Mouse (Mus musculus) myocyte (in vitro differentiated cells): ENCODE results near the gene Nfx1.

Source experiments
- MAX ChIP-seq: IDR thresholded peaks from one replicate; pipeline ENCODE4 v1.6.1; 2011; ENCODE audit warnings: low read depth, mild to moderate bottlenecking, control low read depth
- MYOD1 ChIP-seq, 3 experiments: IDR thresholded peaks; one replicate each; pipeline ENCODE4 v1.6.1; 2011; ENCODE audit warnings: control low read depth in 2 of 3, low read depth in 2 of 3, mild to moderate bottlenecking in 2 of 3, moderate library complexity in 1 of 3; ENCODE audit not compliant: insufficient read length in 2 of 3, control insufficient read depth in 1 of 3
- MYOG ChIP-seq, 3 experiments: IDR thresholded peaks; one replicate each; pipeline ENCODE4 v1.6.1; 2011; ENCODE audit warnings: control low read depth in 2 of 3, low read depth in 2 of 3, mild to moderate bottlenecking in 2 of 3; ENCODE audit not compliant: insufficient read length in 2 of 3, control insufficient read depth in 1 of 3, insufficient read depth in 1 of 3
- POLR2A ChIP-seq: IDR thresholded peaks from one replicate; pipeline ENCODE4 v1.6.1; 2011; ENCODE audit warnings: low read depth, mild to moderate bottlenecking, control low read depth, moderate library complexity; ENCODE audit not compliant: insufficient read length
- POLR2AphosphoS2 ChIP-seq: IDR thresholded peaks from one replicate; pipeline ENCODE4 v1.6.1; 2011; ENCODE audit warnings: low read depth, control low read depth; ENCODE audit not compliant: insufficient read length
- REST ChIP-seq: IDR thresholded peaks from one replicate; pipeline ENCODE4 v1.6.1; 2011; ENCODE audit warnings: mild to moderate bottlenecking, control low read depth, moderate library complexity; ENCODE audit not compliant: insufficient read depth, insufficient read length
- SRF ChIP-seq: IDR thresholded peaks from one replicate; pipeline ENCODE4 v1.6.1; 2011; ENCODE audit warnings: low read depth; ENCODE audit not compliant: control insufficient read depth, insufficient read length

DNA sequence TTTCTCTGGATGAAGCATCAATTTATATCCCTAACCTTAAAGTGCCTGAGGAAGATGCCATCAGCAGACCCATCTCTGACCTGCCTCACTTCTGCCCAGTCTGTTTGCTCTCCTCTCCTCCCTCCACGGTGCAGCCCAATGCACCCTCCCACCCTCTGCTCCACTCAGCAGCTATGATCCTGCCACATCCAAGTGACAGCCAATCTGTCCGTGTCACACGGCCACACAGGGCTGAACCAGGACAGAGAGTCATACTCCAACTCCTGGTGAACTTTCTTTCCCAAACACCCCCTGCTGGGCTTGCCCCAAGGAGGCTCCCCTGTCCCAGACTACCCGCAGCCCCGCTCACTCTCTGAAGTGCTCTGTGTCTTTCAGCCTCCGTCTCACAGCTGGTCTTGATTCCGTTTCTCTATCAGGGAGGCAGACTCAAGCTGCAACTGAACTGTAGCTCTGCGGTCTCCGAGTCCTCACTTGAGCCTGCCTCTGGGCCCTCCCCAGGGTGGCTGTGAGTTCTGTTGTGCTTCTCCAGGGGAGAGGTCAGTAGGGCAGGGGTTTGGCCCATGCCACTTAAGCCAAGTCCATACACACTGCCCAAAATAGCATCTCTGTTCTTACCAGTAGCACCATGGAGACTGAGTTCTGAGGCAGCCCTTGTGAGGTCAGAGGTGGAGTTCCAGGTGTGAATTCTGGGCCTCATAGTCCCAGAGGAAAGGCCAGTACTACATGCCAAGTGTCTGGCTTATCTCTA, 77.0 kb downstream of the Nfx1 start, which contains the start of gene Aqp7:
- TF ChIP-seq MYOD1 (IDR thresholded peaks at IDR 0.05; ENCODE audit: control insufficient read depth in 1 of 3, insufficient read length in 2 of 3, low read depth in 2 of 3) (no peak), POLR2A (no peak), MAX (no peak), POLR2AphosphoS2 (no peak), REST (no peak), MYOG (IDR thresholded peaks at IDR 0.05; ENCODE audit: control insufficient read depth in 1 of 3, insufficient read depth in 1 of 3, insufficient read length in 2 of 3, low read depth in 2 of 3) (no peak), SRF (no peak)
